ENCODE assay signal across 7 mouse cellular contexts in the genomic region with DNA sequence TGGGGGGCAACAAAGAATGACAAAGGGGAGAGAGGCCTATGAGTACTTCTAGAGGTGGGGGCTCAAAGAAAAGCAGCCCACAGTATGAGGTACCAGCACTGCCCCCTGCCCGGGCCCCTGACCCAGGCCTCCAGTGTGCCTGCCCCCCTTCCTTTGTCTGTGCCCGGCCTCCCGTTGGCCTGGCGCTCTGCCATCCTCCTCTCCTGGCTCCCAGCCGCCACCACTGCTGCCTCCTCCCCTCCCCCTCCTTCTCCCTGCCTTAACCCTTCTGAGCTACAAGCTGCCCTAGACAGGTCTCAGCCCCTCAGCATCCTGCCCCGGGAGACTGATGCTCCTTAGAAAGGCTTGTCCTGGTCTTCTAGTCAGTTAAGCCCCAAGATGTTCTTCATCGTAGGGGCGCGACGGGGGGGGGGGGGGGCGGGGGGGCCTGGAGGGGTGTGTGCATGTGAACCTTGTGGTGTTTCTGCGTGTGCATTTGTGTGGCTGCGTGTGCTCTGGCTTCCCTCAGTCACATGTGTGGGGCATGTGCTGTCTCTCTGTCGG. TPM values are rescaled to one million over a fixed set of nuclear protein-coding genes. Genes with fewer than 3 reads are reported as not detected.
DNase-seq lines count a peak whose midpoint lies in the region; ATAC-seq lines count a peak whose summit lies in the region.

No protein-coding gene starts in this region.

- peak overlapping the region; percentile 82 for H3K4me2 ChIP-seq in limb, embryonic 15.5 days
- H3K4me2 ChIP-seq in midbrain, embryonic 16.5 days (ENCODE audit: low read length), result peak overlapping the region; percentile 97
- H3K4me2 ChIP-seq in stomach, embryonic 15.5 days, result peak overlapping the region; percentile 90

- ATAC-seq in limb, embryonic 15.5 days (ENCODE audit: insufficient number of reproducible peaks, low FRiP score, low TSS enrichment, low read depth), result peak; percentile 19; the same call in 1 of the 2 replicates
- ATAC-seq in midbrain, embryonic 16.5 days, result no peak
- ATAC-seq in stomach, embryonic 15.5 days (ENCODE audit: insufficient read depth, low FRiP score, low read depth), result no peak

- H3K9me3 ChIP-seq in limb, embryonic 15.5 days, result no peaks in the 10 kb centered on the region
- no peaks in the 10 kb centered on the region for H3K9me3 ChIP-seq in midbrain, embryonic 16.5 days (replicated peaks; ENCODE audit: control insufficient read depth, low read length, poor library complexity, severe bottlenecking)
- H3K9me3 ChIP-seq in stomach, embryonic 15.5 days, result no peaks in the 10 kb centered on the region

- H3K4me3 ChIP-seq in limb, embryonic 15.5 days, result peak overlapping the region; percentile 96
- H3K4me3 ChIP-seq in midbrain, embryonic 16.5 days (ENCODE audit: low read depth, low read length), result peak overlapping the region; percentile 89
- H3K4me3 ChIP-seq in stomach, embryonic 15.5 days (replicated peaks), result peak overlapping the region; percentile 95

- H3K4me1 ChIP-seq in limb, embryonic 15.5 days, result peaks cover 76% of the 10 kb centered on the region
- H3K4me1 ChIP-seq in midbrain, embryonic 16.5 days (ENCODE audit: control insufficient read depth, insufficient read depth, low read length), result peaks cover 74% of the 10 kb centered on the region
- peaks cover 63% of the 10 kb centered on the region for H3K4me1 ChIP-seq in stomach, embryonic 15.5 days

- no peaks in the 10 kb centered on the region for H3K27me3 ChIP-seq in limb, embryonic 15.5 days
- H3K27me3 ChIP-seq in midbrain, embryonic 16.5 days (ENCODE audit: control insufficient read depth, insufficient read depth, low read depth, low read length), result no peaks in the 10 kb centered on the region
- no peaks in the 10 kb centered on the region for H3K27me3 ChIP-seq in stomach, embryonic 15.5 days (replicated peaks)

- 0 out of 2 replicates have a peak overlapping the region, but pooled peaks have one; percentile 29 for H3K9ac ChIP-seq in limb, embryonic 15.5 days
- H3K9ac ChIP-seq in midbrain, embryonic 16.5 days (ENCODE audit: low read depth, low read length), result peak overlapping the region; percentile 67
- peak overlapping the region; percentile 24; the same call in 1 of the 2 replicates for H3K9ac ChIP-seq in stomach, embryonic 15.5 days

- peak overlapping the region; percentile 99 for H3K27ac ChIP-seq in limb, embryonic 15.5 days
- H3K27ac ChIP-seq in midbrain, embryonic 16.5 days (ENCODE audit: low read length), result peak overlapping the region; percentile 97
- H3K27ac ChIP-seq in stomach, embryonic 15.5 days, result peak overlapping the region; percentile 99

- peak; percentile 94 for DNase-seq in adrenal gland, postnatal 10 days
- DNase-seq in embryo, embryonic 11 days, result peak; percentile 87
- peak; percentile 77 for DNase-seq in heart, adult 8-10 months (ENCODE audit: low spot score)
- peak; percentile 91 for DNase-seq in kidney, adult 8-10 months

- no peaks in the 10 kb centered on the region for H3K36me3 ChIP-seq in limb, embryonic 15.5 days
- no peaks in the 10 kb centered on the region for H3K36me3 ChIP-seq in midbrain, embryonic 16.5 days (ENCODE audit: control insufficient read depth, insufficient read depth, low read length)
- H3K36me3 ChIP-seq in stomach, embryonic 15.5 days, result 0 out of 2 replicates have a peak, but pooled peaks cover 1% of the 10 kb centered on the region

- WGBS in limb, embryonic 15.5 days, result 1% methylated on average over 13 of the region's 14 CpGs
- WGBS in midbrain, embryonic 16.5 days, result 0% methylated on average over 12 of the region's 14 CpGs
- 0% methylated on average over 6 of the region's 14 CpGs for WGBS in stomach, embryonic 15.5 days

RNA-seq across cellular contexts. Expression of a gene that starts 2.7 kb away (rescaled TPM):
- total RNA-seq in adrenal gland, postnatal 10 days (2021), result 10 to 100 TPM; 23.5 to 36.5 TPM
- 10 to 100 TPM; 12.3 to 17.0 (median 13.8) TPM for total RNA-seq in heart, adult 8-10 months (2022)
- 36.8 and 37.0 TPM in 2 replicates for polyA plus RNA-seq in limb, embryonic 15.5 days (2015; fragmentation: Nextera tagmentation; extraction: Ambion mirVana)
- 19.9 and 20.0 TPM in 2 replicates for polyA plus RNA-seq in midbrain, embryonic 16.5 days (2015; fragmentation: Nextera tagmentation; extraction: Ambion mirVana)
- polyA plus RNA-seq in stomach, embryonic 15.5 days (2015; fragmentation: Nextera tagmentation; extraction: Ambion mirVana), result 32.7 and 37.5 TPM in 2 replicates

RNA-seq across cellular contexts. Expression of a gene that starts 3.0 kb away (rescaled TPM):
- 10 to 100 TPM; 75.3 to 92.1 TPM for total RNA-seq in adrenal gland, postnatal 10 days (2021)
- 10 to 100 TPM; 37.1 to 51.0 (median 42.0) TPM for total RNA-seq in heart, adult 8-10 months (2022)
- polyA plus RNA-seq in limb, embryonic 15.5 days (2015; fragmentation: Nextera tagmentation; extraction: Ambion mirVana), result 87.0 and 103 TPM in 2 replicates
- 88.1 and 107 TPM in 2 replicates for polyA plus RNA-seq in midbrain, embryonic 16.5 days (2015; fragmentation: Nextera tagmentation; extraction: Ambion mirVana)
- polyA plus RNA-seq in stomach, embryonic 15.5 days (2015; fragmentation: Nextera tagmentation; extraction: Ambion mirVana), result 73.9 and 74.1 TPM in 2 replicates

RNA-seq across cellular contexts. Expression of a gene that starts 33.7 kb away (rescaled TPM):
- 10 to 100 TPM; 38.8 to 45.0 TPM for total RNA-seq in adrenal gland, postnatal 10 days (2021)
- total RNA-seq in heart, adult 8-10 months (2022), result 10 to 100 TPM; 18.4 to 19.6 (median 18.7) TPM
- 70.4 and 79.6 TPM in 2 replicates for polyA plus RNA-seq in limb, embryonic 15.5 days (2015; fragmentation: Nextera tagmentation; extraction: Ambion mirVana)
- polyA plus RNA-seq in midbrain, embryonic 16.5 days (2015; fragmentation: Nextera tagmentation; extraction: Ambion mirVana), result 64.4 and 65.7 TPM in 2 replicates
- 79.3 and 89.8 TPM in 2 replicates for polyA plus RNA-seq in stomach, embryonic 15.5 days (2015; fragmentation: Nextera tagmentation; extraction: Ambion mirVana)

RNA-seq across cellular contexts. Expression of a gene that starts 38.7 kb away (rescaled TPM):
- total RNA-seq in adrenal gland, postnatal 10 days (2021), result 10 to 100 TPM in 1 of 2 experiments, 1 to 10 TPM in 1; 9.9 to 12.0 TPM
- 1 to 10 TPM; 5.3 to 6.7 (median 6.1) TPM for total RNA-seq in heart, adult 8-10 months (2022)
- polyA plus RNA-seq in limb, embryonic 15.5 days (2015; fragmentation: Nextera tagmentation; extraction: Ambion mirVana), result 8.8 and 9.2 TPM in 2 replicates
- polyA plus RNA-seq in midbrain, embryonic 16.5 days (2015; fragmentation: Nextera tagmentation; extraction: Ambion mirVana), result 4.0 and 5.7 TPM in 2 replicates
- 8.1 TPM in 2 replicates for polyA plus RNA-seq in stomach, embryonic 15.5 days (2015; fragmentation: Nextera tagmentation; extraction: Ambion mirVana)

RNA-seq across cellular contexts. Expression of a gene that starts 43.7 kb away (rescaled TPM):
- 10 to 100 TPM; 14.6 to 19.2 TPM for total RNA-seq in adrenal gland, postnatal 10 days (2021)
- total RNA-seq in heart, adult 8-10 months (2022), result 10 to 100 TPM; 14.8 to 19.0 (median 16.0) TPM
- polyA plus RNA-seq in limb, embryonic 15.5 days (2015; fragmentation: Nextera tagmentation; extraction: Ambion mirVana), result 16.3 and 17.3 TPM in 2 replicates
- 23.4 and 25.6 TPM in 2 replicates for polyA plus RNA-seq in midbrain, embryonic 16.5 days (2015; fragmentation: Nextera tagmentation; extraction: Ambion mirVana)
- polyA plus RNA-seq in stomach, embryonic 15.5 days (2015; fragmentation: Nextera tagmentation; extraction: Ambion mirVana), result 13.1 and 17.3 TPM in 2 replicates
